Mouse (Mus musculus) thymus, adult 2 months (tissue): Measurements from ENCODE around the gene Gal3st3. TPM values are rescaled to one million over a fixed set of nuclear protein-coding genes. Genes with fewer than 3 reads are reported as not detected.

Source experiments
- DNase-seq: peaks from one replicate; pipeline ENCODE4 v3.0.0; 2021
- H3K27ac ChIP-seq: fragments of 200-500 bp; 2 replicates; pipeline ENCODE4 v1.5.1; 2012; ENCODE audit warnings: low read length, control low read depth; ENCODE audit not compliant: control insufficient read depth, insufficient read depth
- H3K27me3 ChIP-seq: fragments of 200-500 bp; 2 replicates; pipeline ENCODE4 v1.6.1; 2012; ENCODE audit warnings: mild to moderate bottlenecking, low read length, moderate library complexity, mixed read lengths; ENCODE audit not compliant: control insufficient read depth, insufficient read depth
- H3K36me3 ChIP-seq: fragments of 200-500 bp; 2 replicates; pipeline ENCODE4 v1.6.1; 2012; ENCODE audit warnings: mild to moderate bottlenecking, low read length, moderate library complexity; ENCODE audit not compliant: control insufficient read depth, insufficient read depth
- H3K4me1 ChIP-seq: fragments of 200-500 bp; replicated peaks from 2 replicates; pipeline ENCODE4 v1.6.1; 2012; ENCODE audit warnings: low read length; ENCODE audit not compliant: control insufficient read depth, insufficient read depth
- H3K4me3 ChIP-seq: fragments of 200-500 bp; 2 replicates; pipeline ENCODE4 v1.5.1; 2012; ENCODE audit warnings: mild to moderate bottlenecking, low read length, control low read depth, moderate library complexity; ENCODE audit not compliant: control insufficient read depth, insufficient read depth
- CTCF ChIP-seq: fragments of 200-500 bp; IDR thresholded peaks from 2 replicates; pipeline ENCODE4 v1.5.1; 2012; ENCODE audit warnings: mild to moderate bottlenecking, control low read depth, low read length, moderate library complexity, borderline replicate concordance; ENCODE audit not compliant: control insufficient read depth, poor library complexity, insufficient read depth; ENCODE audit errors: extremely low read depth
- POLR2A ChIP-seq: fragments of 200-500 bp; IDR thresholded peaks from 2 replicates; pipeline ENCODE4 v1.6.1; 2012; ENCODE audit warnings: mild to moderate bottlenecking, low read length, control low read depth, moderate library complexity; ENCODE audit not compliant: control insufficient read depth, poor library complexity, insufficient read depth; ENCODE audit errors: extremely low read depth
- WGBS: fragments of 180-500 bp; shearing (Covaris S2); methylation state at CpG from one replicate; pipeline ENCODE4 v1.1.7; 2018; 5-methylcytosine and 5-hydroxymethylcytosine counted together
- polyA plus RNA-seq: library from polyadenylated mRNA; depleted of rRNA; stranded (reverse); fragments of >200 nt; gene quantifications from 2 replicates; pipeline ENCODE4 v1.2.3, GENCODE M21; 2012

Gene Gal3st3
- polyA plus RNA-seq, 1 experiment: 6.3 TPM

DNA sequence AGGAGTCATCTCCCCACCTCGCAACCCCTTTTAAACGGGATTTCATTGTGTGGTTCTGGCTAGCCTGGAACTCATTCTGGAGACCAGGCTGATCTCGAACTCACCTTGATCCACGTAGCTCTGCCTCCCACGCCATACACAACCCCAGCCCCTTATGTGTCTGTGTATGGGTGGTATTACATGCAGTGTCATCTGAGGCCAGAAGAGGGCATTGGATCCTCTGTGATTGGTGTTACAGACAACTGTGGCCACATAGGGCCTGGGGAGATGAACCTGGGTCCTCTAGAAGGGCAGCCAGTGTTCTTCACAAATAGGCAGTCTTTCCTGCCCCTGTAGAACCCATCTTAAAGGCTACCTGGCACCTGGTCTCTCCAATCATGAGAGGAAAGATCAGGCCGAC, 8.1 kb downstream of the Gal3st3 start:
- 88% methylated on average over 6 of the region's 6 CpGs for WGBS
- DNase-seq: no peak
- no peaks in the 10 kb centered on the region for H3K36me3 ChIP-seq
- no peak for TF ChIP-seq POLR2A
- TF ChIP-seq CTCF: no peak
- no peak overlapping the region for H3K4me3 ChIP-seq
- no peaks in the 10 kb centered on the region for H3K27me3 ChIP-seq
- H3K4me1 ChIP-seq: 0 out of 2 replicates have a peak, but pooled peaks cover 3% of the 10 kb centered on the region
- H3K27ac ChIP-seq: no peak overlapping the region

DNA sequence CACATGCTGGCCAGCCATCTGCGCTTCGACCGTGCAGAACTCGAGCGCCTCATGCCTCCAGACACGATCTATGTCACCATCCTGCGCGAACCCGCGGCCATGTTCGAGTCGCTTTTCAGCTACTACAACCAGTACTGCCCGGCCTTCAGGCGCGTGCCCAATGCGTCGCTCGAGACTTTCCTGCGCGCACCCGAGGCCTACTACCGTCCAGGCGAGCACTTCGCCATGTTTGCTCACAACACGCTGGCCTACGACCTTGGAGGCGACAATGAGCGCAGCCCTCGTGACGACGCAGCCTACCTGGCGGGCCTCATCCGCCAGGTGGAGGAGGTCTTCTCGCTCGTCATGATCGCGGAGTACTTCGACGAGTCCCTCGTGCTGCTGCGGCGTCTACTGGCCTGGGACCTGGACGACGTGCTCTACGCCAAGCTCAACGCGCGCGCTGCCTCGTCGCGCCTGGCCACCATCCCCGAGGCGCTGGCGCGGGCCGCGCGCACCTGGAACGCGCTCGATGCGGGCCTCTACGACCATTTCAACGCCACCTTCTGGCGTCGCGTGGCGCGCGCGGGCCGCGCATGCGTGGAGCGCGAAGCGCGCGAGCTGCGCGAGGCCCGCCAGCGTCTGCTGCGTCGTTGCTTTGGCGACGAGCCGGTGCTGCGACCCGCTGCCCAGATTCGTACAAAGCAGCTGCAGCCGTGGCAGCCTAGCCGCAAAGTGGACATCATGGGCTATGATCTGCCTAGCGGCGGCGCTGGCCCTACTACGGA, 9.0 kb downstream of the Gal3st3 start:
- Histone ChIP-seq H3K27me3 (no peaks in the 10 kb centered on the region), H3K4me1 (0 out of 2 replicates have a peak, but pooled peaks cover 3% of the 10 kb centered on the region), H3K4me3 (peak overlapping the region; percentile 22; the same call in 1 of the 2 replicates), H3K27ac (no peak overlapping the region), H3K36me3 (no peaks in the 10 kb centered on the region)
- 58% methylated on average over 98 of the region's 98 CpGs for whole genome bisulfite sequencing
- no peak for DNase-seq
- TF ChIP-seq POLR2A (no peak), CTCF (no peak)

- Histone ChIP-seq H3K27ac (no peak overlapping the region), H3K4me3 (no peak overlapping the region), H3K27me3 (no peaks in the 10 kb centered on the region), H3K4me1 (0 out of 2 replicates have a peak, but pooled peaks cover 3% of the 10 kb centered on the region), H3K36me3 (no peaks in the 10 kb centered on the region)
- DNase-seq: no peak
- no peak for TF ChIP-seq CTCF
- TF ChIP-seq POLR2A: no peak
- 83% methylated on average over 7 of the region's 7 CpGs for WGBS
Observed at GRCm38 (mm10) chr19:5309025-5309424, 10.9 kb downstream of the Gal3st3 start.

DNA sequence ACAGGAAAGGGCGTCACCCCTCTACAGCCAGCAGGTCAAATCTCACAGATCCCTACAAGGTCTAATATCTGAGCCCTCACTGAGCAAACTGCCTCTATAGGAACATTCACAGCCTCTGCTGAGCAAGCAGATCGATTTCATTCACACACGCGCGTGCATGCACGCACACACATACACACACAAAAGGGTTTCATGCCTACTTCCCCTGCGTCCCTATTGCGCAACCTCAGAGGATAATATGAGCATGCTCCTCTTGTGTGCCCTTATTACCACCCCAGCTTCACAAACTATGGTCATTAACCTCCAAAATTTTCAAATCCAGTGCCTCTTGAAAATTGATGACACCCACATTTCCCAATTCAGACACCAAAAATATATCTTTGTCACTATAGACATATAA, 15.1 kb downstream of the Gal3st3 start:
- H3K36me3 ChIP-seq: no peaks in the 10 kb centered on the region
- WGBS: 74% methylated on average over 8 of the region's 8 CpGs
- no peaks in the 10 kb centered on the region for H3K4me1 ChIP-seq
- no peaks in the 10 kb centered on the region for H3K27me3 ChIP-seq
- H3K4me3 ChIP-seq: no peak overlapping the region
- H3K27ac ChIP-seq: no peak overlapping the region
- TF ChIP-seq CTCF: no peak
- TF ChIP-seq POLR2A: no peak
- no peak for DNase-seq

DNA sequence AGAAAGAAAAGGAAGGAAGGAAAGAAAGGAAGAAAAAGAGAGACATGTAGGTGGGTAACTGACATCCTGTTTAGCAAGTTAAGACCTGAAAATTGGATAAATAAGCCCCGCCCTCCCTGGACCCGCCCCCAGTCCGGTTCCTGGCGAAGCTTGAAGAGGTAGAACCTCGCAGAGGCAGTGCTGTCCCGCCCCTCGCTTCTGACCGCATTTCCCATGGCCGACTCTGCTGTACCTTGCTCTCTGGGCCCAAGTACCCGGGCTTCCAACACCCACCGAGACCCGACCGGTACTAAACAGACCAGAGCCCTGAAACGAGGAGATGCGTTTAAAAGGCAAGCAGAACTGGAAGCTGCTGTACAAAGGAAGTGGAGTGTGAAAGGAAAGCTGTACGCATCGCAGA, 25.7 kb downstream of the Gal3st3 start:
- DNase-seq: peak; percentile 52
- H3K27me3 ChIP-seq: no peaks in the 10 kb centered on the region
- H3K36me3 ChIP-seq: no peaks in the 10 kb centered on the region
- peaks cover 6% of the 10 kb centered on the region for H3K4me1 ChIP-seq
- TF ChIP-seq CTCF (no peak), POLR2A (no peak)
- H3K27ac ChIP-seq: no peak overlapping the region
- peak overlapping the region; percentile 54 for H3K4me3 ChIP-seq
- 38% methylated on average over 17 of the region's 17 CpGs for WGBS

GRCm38 (mm10) chr19:5327970-5328369, 29.8 kb downstream of the Gal3st3 start:
- DNase-seq: no peak
- 95% methylated on average over 19 of the region's 19 CpGs for WGBS
- no peaks in the 10 kb centered on the region for H3K36me3 ChIP-seq
- peaks cover 6% of the 10 kb centered on the region for H3K4me1 ChIP-seq
- no peaks in the 10 kb centered on the region; the same call in 1 of the 2 replicates for H3K27me3 ChIP-seq
- no peak overlapping the region for H3K4me3 ChIP-seq
- no peak overlapping the region for H3K27ac ChIP-seq
- TF ChIP-seq CTCF (no peak), POLR2A (no peak)
